Mouse (Mus musculus): Measurements from ENCODE around the gene Gsta2.
"Not testable (repeated sequence)": the region's sequence is repeated elsewhere in the genome, so short reads cannot be mapped to it uniquely, and the experiment has no call there.

The Gsta2 gene

DNA sequence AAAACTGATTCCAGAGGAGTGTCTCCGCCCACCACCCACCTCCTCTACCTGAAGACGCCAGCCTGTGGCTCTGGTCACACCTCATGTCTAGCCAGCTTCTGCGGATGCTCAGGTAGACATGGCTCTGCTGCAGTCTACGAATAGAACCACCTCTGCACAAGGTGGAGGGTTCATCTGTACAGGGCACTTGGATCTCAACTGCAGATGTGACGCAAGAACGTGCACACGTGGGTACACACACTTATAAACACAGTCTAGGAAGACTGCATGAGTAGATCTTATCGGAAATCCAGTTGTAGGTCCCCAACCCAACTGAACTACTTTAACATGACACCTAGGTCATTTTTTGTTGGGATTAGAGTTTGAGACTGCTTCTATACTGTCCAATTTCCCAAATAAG, at the start of gene Gsta2:
Gene Gsta2, minus strand, starts transcription at position 178 of the 400 bp plus-strand sequence.
- no peak for DNase-seq (ENCODE audit: low read depth, low spot score)

DNA sequence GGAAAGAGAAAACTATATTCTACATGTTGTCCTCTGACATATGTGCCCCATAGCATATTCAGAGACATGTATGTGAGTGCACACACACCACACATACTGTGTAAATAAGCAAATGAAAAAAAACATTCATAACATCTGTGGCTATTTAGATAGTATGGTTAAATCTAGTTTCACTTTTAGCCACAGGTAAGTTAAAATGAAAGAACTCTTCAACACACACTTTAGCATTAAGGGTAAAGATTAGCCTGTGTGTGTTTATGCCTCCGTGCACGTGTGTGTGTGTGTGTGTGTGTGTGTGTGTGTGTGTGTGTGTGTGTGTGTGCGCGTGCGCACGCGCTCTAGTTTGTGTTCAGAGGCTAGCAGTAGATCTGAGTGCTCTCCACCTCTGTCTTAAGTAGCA, 46.0 kb upstream of the Gsta2 start:
- DNase-seq (ENCODE audit: low read depth, low spot score) = no peak

GRCm38 (mm10) chr9:78400570-78400969, 45.0 kb upstream of the Gsta2 start:
- no peak for DNase-seq (ENCODE audit: low read depth, low spot score)

DNA sequence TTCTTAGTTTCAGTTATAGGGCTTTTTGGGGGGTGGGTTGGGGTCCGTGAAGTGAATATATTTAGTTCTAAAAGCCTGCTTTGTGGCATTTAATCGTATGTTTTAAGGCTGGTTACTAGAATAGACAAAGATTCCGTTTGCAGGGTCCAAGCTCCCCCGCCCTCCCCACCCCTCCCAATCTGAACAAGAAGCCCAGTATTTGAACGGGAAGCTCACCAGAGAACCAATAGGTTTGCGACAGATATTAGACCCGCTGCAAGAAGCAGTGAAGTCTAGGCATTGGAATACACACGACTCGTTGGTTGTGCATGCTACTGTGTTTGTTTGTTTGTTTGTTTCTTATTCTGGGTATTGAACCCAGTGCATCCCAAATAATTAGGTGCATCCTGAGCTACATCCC, 40.9 kb upstream of the Gsta2 start:
- no peak for DNase-seq (ENCODE audit: low read depth, low spot score)

DNA sequence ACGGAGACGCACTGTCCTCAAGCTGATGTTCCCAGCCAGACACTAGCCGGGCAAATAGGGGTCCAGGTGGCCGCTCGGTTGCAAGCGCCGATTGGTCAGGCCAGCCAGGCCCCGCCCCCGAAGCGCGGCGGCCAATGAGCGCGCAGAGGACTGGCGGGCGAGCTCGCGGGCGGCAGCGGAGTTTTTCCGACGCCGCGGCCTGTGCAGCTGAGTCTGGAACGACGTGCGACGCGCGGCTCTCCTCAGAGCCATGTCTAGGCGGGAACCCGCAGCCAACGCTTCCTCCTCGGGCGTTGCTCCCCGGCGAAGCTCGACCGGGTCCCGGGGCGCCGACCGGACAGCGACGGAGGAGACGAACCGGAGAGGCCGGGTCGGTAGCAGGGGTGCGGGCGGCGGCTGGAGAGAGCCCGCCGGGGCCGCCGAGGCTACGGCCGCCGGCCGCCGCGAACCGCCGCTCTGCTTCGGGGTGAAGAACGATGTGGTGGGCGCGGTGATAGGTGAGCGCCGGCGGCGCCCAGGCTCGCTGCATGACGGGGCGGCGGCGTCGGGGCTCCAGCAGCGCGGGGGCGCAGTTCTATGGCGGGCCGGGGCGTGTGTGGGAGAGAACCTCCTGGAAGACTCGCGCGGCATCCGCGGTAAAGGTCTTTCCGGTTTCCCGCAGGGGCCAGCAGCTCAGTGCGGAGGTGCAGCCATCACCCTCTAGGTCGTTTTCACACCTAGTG, 40.2 kb upstream of the Gsta2 start, which contains the start of gene Ddx43:
Gene Ddx43, plus strand, starts transcription at position 148 of the 722 bp plus-strand sequence.
- no peak for DNase-seq (ENCODE audit: low read depth, low spot score)

- DNase-seq (ENCODE audit: low read depth, low spot score) = no peak
These were observed 39.6 kb upstream of the Gsta2 start for GRCm38 (mm10) chr9:78395244-78395629.

DNA sequence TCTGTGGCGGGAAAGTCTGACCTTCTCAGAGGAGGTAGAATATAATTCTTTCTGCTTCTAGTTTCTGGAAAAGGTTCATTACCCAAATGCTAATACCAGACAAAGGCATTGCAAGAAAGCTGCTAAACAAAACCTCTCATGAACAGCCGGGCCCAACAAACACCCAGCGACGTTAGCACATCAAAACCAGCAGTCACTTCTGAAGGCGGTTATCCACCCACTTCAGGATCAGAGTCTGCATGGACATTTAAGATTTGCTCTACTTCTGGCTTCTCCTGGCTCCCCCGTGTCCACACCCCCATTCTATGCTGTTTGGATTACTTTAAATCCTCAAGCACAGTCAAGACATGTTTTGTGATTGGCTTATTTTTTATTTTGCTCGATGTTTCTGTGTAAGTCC, 39.0 kb upstream of the Gsta2 start:
- DNase-seq (ENCODE audit: low read depth, low spot score) = no peak

- no peak for DNase-seq (ENCODE audit: low read depth, low spot score)
These were observed 38.2 kb upstream of the Gsta2 start for GRCm38 (mm10) chr9:78393741-78394140.

GRCm38 (mm10) chr9:78389981-78390380, 34.4 kb upstream of the Gsta2 start:
- DNase-seq (ENCODE audit: low read depth, low spot score) = no peak

DNA sequence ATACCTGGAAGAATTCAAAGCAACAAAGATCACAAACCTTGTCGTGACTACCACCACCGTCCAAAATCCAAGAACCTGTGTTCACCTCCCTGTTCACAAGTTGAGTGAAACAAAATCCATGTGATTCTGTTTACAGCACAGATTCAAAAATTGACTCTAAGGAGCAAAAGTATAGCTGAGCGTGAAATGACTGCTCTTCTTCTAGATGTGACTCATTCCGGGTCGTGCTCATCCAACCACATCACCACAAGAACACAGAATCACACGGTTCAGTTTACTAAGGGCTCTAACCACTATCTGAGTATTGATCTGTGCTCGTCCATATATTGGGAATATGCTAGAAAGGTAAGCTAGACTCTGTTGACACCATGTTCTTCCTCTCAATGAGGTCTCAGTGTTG, 31.4 kb upstream of the Gsta2 start:
- DNase-seq (ENCODE audit: low read depth, low spot score) = no peak

- no peak for DNase-seq (ENCODE audit: low read depth, low spot score)
These were observed 30.3 kb upstream of the Gsta2 start for GRCm38 (mm10) chr9:78385893-78386292.

- no peak for DNase-seq (ENCODE audit: low read depth, low spot score)
These were observed 22.7 kb upstream of the Gsta2 start, which contains the start of gene Ooep for GRCm38 (mm10) chr9:78378113-78378785. Gene Ooep (minus strand): TSS chr9:78378725.

- no peak for DNase-seq (ENCODE audit: low read depth, low spot score)
These were observed 22.0 kb upstream of the Gsta2 start for GRCm38 (mm10) chr9:78377546-78377945.

- no peak for DNase-seq (ENCODE audit: low read depth, low spot score)
These were observed 19.9 kb upstream of the Gsta2 start for GRCm38 (mm10) chr9:78375486-78375885.

DNA sequence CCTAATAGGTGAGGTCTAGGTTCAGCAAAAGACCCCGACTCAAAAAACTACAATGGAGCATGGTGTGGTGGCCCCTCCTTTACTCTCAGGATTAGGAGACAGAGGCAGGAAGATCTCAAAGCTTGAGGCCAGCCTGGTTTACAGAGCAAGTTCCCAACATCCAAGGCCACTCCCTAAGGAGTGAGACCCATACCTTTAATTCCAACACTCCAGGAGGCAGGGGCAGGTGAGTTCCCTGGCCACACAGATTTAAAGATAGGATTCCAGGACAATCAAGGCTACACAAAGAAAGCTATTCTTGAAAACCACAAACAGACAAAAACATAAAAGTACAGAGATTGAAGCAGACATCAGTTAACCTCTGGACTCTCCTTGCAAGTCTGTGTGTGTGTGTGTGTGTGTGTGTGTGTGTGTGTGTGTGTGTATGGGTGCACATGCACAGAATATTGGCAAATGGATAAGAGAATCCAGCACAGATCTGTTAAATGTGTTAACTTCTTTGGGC, 19.3 kb upstream of the Gsta2 start:
- DNase-seq (ENCODE audit: low read depth, low spot score) = no peak

GRCm38 (mm10) chr9:78374397-78374796, 18.8 kb upstream of the Gsta2 start:
- no peak for DNase-seq (ENCODE audit: low read depth, low spot score)

GRCm38 (mm10) chr9:78372827-78373504, 17.4 kb upstream of the Gsta2 start:
- no peak for DNase-seq (ENCODE audit: low read depth, low spot score)

DNA sequence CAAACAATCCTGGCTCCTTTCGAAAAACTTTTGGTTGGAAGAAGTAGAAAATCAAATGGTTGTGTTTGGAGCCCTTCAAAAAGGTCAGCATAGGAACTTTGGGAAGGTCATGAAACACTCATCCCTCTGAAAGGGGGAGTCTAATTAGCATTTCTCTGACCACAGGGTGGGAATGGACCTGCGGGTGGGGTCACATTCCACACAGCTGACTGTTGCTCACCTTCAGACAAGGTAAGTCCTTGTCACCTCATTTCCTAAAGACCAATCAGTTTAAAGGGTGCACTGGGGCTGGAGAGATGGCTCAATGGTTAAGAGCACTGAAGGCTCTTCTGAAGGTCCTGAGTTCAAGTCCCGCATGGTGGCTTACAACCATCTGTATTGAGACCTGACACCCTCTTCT, 15.9 kb upstream of the Gsta2 start:
- no peak for DNase-seq (ENCODE audit: low read depth, low spot score)

- DNase-seq (ENCODE audit: low read depth, low spot score) = no peak
These were observed 14.2 kb upstream of the Gsta2 start for GRCm38 (mm10) chr9:78369786-78370185.

DNA sequence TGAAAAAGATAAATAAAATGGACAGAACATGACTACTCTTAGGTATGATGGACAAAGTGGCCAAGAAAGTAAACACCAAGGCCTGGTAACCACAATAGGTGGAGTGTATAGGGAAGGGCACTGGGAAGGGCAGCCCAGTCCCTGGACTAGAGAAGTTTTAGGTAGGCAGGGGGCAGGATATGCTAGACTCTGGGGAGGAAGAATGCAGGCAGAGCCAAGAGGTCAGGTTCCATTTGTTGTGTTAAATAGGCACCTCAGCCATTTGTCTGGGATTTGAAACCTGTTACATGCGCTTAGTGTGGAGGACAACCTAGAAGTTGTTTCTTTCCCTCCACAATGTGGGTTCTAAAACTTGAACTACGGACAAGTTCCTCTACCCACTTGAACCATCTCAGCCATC, 13.8 kb upstream of the Gsta2 start:
- no peak for DNase-seq (ENCODE audit: low read depth, low spot score)

DNA sequence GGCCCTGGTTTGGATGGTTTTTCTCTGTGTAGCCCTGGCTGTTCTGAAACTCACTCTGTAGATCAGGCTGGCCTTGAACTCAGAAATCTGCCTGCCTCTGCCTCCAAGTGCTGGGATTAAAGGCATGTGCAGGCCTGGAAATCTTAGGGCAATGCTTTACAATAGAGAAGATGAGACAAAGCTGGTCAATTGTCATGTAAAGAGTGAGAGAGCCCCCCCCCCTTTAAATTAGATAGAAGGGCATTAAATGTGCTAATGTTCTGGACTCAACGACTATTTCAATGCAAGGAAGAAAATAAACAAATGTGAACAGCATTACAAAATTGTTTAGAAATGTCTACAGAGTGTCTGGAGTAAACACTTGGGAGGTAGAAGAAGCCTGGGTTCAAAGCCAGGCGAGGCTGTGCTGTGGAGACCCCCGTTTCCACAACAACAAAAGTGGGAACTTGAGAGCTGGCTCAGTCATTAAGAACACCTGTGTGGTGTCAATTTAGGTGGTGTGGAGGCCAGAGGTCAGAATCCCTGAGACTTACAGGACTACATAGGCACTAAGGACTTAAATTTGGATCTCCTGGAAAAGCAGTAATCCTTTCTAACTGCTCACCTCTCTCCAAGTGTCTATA, 13.2 kb upstream of the Gsta2 start:
- no peak for DNase-seq (ENCODE audit: low read depth, low spot score)

DNA sequence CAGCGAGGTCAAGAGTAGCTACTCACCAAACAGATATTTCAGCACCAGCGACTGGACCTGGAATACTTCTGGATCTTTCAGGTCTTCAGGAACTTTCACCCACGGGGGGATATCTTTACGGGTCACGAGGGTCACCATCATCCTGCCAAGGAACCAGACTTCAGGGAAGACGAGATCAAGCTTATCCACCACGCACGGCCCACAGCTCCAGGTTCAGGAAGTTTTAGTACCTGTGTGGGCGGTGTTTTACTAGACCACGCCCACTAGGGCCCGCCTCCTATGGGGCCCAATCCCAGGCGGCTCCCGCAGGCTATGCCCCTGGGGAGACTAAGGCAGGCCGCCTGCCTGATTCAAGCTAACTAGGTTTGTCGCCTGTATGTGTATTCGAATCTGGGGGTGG, 12.4 kb upstream of the Gsta2 start, which contains the start of gene Dppa5a:
Gene Dppa5a, minus strand, starts transcription at position 219 of the 400 bp plus-strand sequence.
- DNase-seq (ENCODE audit: low read depth, low spot score) = not testable (repeated sequence)
